19 mouse cellular contexts compared by ENCODE assay signal in genomic region chr10:24702698-24703097, GRCm38 (mm10). TPM values are rescaled to one million over a fixed set of nuclear protein-coding genes. Genes with fewer than 3 reads are reported as not detected.
DNase-seq lines count a peak whose midpoint lies in the region; ATAC-seq and TF ChIP-seq lines count a peak whose summit lies in the region.
"Had no signal": no experiment of that assay in that cellular context is flagged by ENCODE, and none has a peak within 500 bp of the region (broad histone marks: within the 10 kb centered on the region; RNA-seq: fewer than 3 reads in every experiment).

No protein-coding gene starts in this region.

- no peak overlapping the region for H3K27ac ChIP-seq in forebrain, embryonic 14.5 days (ENCODE audit: low read depth, low read length)
- no peak overlapping the region for H3K27ac ChIP-seq in forebrain, embryonic 12.5 days
- H3K27ac ChIP-seq in liver, adult 2 months (replicated peaks; ENCODE audit: insufficient read depth, low read depth, low read length) = no peak overlapping the region
- no peak overlapping the region for H3K27ac ChIP-seq in liver, embryonic 12.5 days
- no peak overlapping the region for H3K27ac ChIP-seq in limb, embryonic 11.5 days (replicated peaks; ENCODE audit: low read depth, low read length)
- H3K27ac ChIP-seq: liver, embryonic 14.5 days; neural tube, embryonic 12.5 days; stomach, embryonic 15.5 days had no signal

- no peak overlapping the region for H3K4me3 ChIP-seq in forebrain, embryonic 14.5 days (ENCODE audit: low read depth, low read length)
- no peak overlapping the region for H3K4me3 ChIP-seq in forebrain, embryonic 12.5 days (replicated peaks)
- no peak overlapping the region for H3K4me3 ChIP-seq in liver, adult 2 months (ENCODE audit: insufficient read depth, low read depth, low read length)
- H3K4me3 ChIP-seq in liver, embryonic 12.5 days = no peak overlapping the region
- no peak overlapping the region for H3K4me3 ChIP-seq in limb, embryonic 11.5 days (ENCODE audit: low read depth, low read length)
- H3K4me3 ChIP-seq: heart, embryonic 12.5 days; neural tube, embryonic 12.5 days; stomach, embryonic 15.5 days had no signal

- H3K27me3 ChIP-seq in forebrain, embryonic 14.5 days (replicated peaks; ENCODE audit: control insufficient read depth, insufficient read depth, low read length) = no peaks in the 10 kb centered on the region
- no peaks in the 10 kb centered on the region for H3K27me3 ChIP-seq in forebrain, embryonic 12.5 days
- H3K27me3 ChIP-seq in liver, adult 2 months (ENCODE audit: control insufficient read depth, insufficient read depth, low read length) = no peaks in the 10 kb centered on the region
- H3K27me3 ChIP-seq in liver, embryonic 12.5 days (replicated peaks) = 0 out of 2 replicates have a peak, but pooled peaks cover 2% of the 10 kb centered on the region
- H3K27me3 ChIP-seq in limb, embryonic 11.5 days (ENCODE audit: control insufficient read depth, insufficient read depth, low read length) = no peaks in the 10 kb centered on the region
- H3K27me3 ChIP-seq: heart, embryonic 12.5 days; neural tube, embryonic 12.5 days; stomach, embryonic 15.5 days had no signal

- no peaks in the 10 kb centered on the region for H3K4me1 ChIP-seq in forebrain, embryonic 14.5 days (ENCODE audit: control insufficient read depth, insufficient read depth, low read length)
- no peaks in the 10 kb centered on the region for H3K4me1 ChIP-seq in forebrain, embryonic 12.5 days
- H3K4me1 ChIP-seq in liver, adult 2 months (ENCODE audit: control insufficient read depth, insufficient read depth, low read length) = peaks cover 12% of the 10 kb centered on the region
- no peaks in the 10 kb centered on the region for H3K4me1 ChIP-seq in liver, embryonic 12.5 days
- H3K4me1 ChIP-seq in limb, embryonic 11.5 days (ENCODE audit: control insufficient read depth, insufficient read depth, low read length) = peaks cover 4% of the 10 kb centered on the region; the same call in 1 of the 2 replicates
- H3K4me1 ChIP-seq: neural tube, embryonic 12.5 days; stomach, embryonic 15.5 days had no signal

- H3K36me3 ChIP-seq in forebrain, embryonic 14.5 days (ENCODE audit: control insufficient read depth, insufficient read depth, low read length) = no peaks in the 10 kb centered on the region
- H3K36me3 ChIP-seq in forebrain, embryonic 12.5 days (replicated peaks) = no peaks in the 10 kb centered on the region
- H3K36me3 ChIP-seq in liver, adult 2 months (ENCODE audit: control insufficient read depth, insufficient read depth, low read length) = no peaks in the 10 kb centered on the region
- H3K36me3 ChIP-seq in liver, embryonic 12.5 days = no peaks in the 10 kb centered on the region
- H3K36me3 ChIP-seq in limb, embryonic 11.5 days (ENCODE audit: control insufficient read depth, insufficient read depth, low read length) = no peaks in the 10 kb centered on the region
- H3K36me3 ChIP-seq: heart, embryonic 12.5 days; neural tube, embryonic 12.5 days; stomach, embryonic 15.5 days had no signal

- 71% methylated on average over 2 of the region's 2 CpGs for WGBS in forebrain, embryonic 14.5 days
- WGBS in forebrain, embryonic 12.5 days = 77% methylated on average over 2 of the region's 2 CpGs
- 23% methylated on average over 2 of the region's 2 CpGs for WGBS in liver, adult 2 months
- 65% methylated on average over 2 of the region's 2 CpGs for WGBS in liver, embryonic 12.5 days (ENCODE audit: insufficient replicate concordance)
- WGBS in limb, embryonic 11.5 days = 44% methylated on average over 2 of the region's 2 CpGs

- H3K4me2 ChIP-seq in forebrain, embryonic 14.5 days (ENCODE audit: low read length) = no peak overlapping the region
- H3K4me2 ChIP-seq in forebrain, embryonic 12.5 days = no peak overlapping the region
- H3K4me2 ChIP-seq in liver, embryonic 12.5 days = no peak overlapping the region
- H3K4me2 ChIP-seq in limb, embryonic 11.5 days (ENCODE audit: low read depth, severe bottlenecking) = no peak overlapping the region
- H3K4me2 ChIP-seq: heart, embryonic 12.5 days; neural tube, embryonic 12.5 days; stomach, embryonic 15.5 days had no signal

- no peak for ATAC-seq in forebrain, embryonic 14.5 days
- ATAC-seq in forebrain, embryonic 12.5 days (ENCODE audit: low FRiP score) = no peak
- ATAC-seq in liver, embryonic 12.5 days = no peak
- ATAC-seq in limb, embryonic 11.5 days (ENCODE audit: insufficient number of reproducible peaks, low FRiP score, low TSS enrichment, low read depth) = no peak

- peaks cover 4% of the 10 kb centered on the region; the same call in 1 of the 2 replicates for H3K79me2 ChIP-seq in liver, adult 2 months (ENCODE audit: control insufficient read depth, insufficient read depth, low read length)

- TF ChIP-seq CTCF in liver, adult 2 months (IDR thresholded peaks at IDR 0.05; ENCODE audit: low read depth, low read length) = no peak

- no peaks in the 10 kb centered on the region for H3K9me3 ChIP-seq in forebrain, embryonic 14.5 days (replicated peaks; ENCODE audit: control insufficient read depth, low read length)
- H3K9me3 ChIP-seq in forebrain, embryonic 12.5 days = no peaks in the 10 kb centered on the region
- H3K9me3 ChIP-seq in liver, embryonic 12.5 days (replicated peaks) = no peaks in the 10 kb centered on the region
- H3K9me3 ChIP-seq in limb, embryonic 11.5 days (ENCODE audit: control insufficient read depth, low read length) = no peaks in the 10 kb centered on the region
- H3K9me3 ChIP-seq: heart, embryonic 12.5 days; neural tube, embryonic 12.5 days; stomach, embryonic 15.5 days had no signal

- peak; percentile 40 for DNase-seq in forebrain, embryonic 14.5 days (ENCODE audit: low spot score)
- peak; percentile 75 for DNase-seq in liver, adult 2 months (ENCODE audit: extremely low read depth, low read depth, low spot score)
- peak; percentile 55 for DNase-seq in fat pad, adult 2 months (ENCODE audit: extremely low read depth, low read depth, low spot score)
- peak; percentile 46 for DNase-seq in limb, embryonic 11.5 days (ENCODE audit: low spot score)
- DNase-seq in adrenal gland, postnatal 14 days = no peak
- DNase-seq: adrenal gland, adult 8-10 months; embryo, embryonic 11 days; gastrocnemius, postnatal 36 days; heart, postnatal 36 days; kidney, adult 18-20 months; kidney, postnatal 25 days; lung, postnatal 10 days; retina, postnatal 1 day had no signal

- no peak for TF ChIP-seq POLR2A in liver, adult 2 months (IDR thresholded peaks at IDR 0.05; ENCODE audit: extremely low read depth, insufficient read depth, low read length)

- no peak overlapping the region for H3K9ac ChIP-seq in forebrain, embryonic 14.5 days (ENCODE audit: low read length)
- no peak overlapping the region for H3K9ac ChIP-seq in forebrain, embryonic 12.5 days
- H3K9ac ChIP-seq in liver, adult 2 months (ENCODE audit: low read depth, low read length) = no peak overlapping the region
- H3K9ac ChIP-seq in liver, embryonic 12.5 days = no peak overlapping the region
- H3K9ac ChIP-seq in limb, embryonic 11.5 days (ENCODE audit: low read length) = no peak overlapping the region
- H3K9ac ChIP-seq: heart, embryonic 12.5 days; liver, embryonic 14.5 days; neural tube, embryonic 12.5 days; stomach, embryonic 15.5 days had no signal

RNA-seq across cellular contexts. Expression of gene Enpp1, which starts 9.3 kb away (rescaled TPM):
- polyA plus RNA-seq in forebrain, embryonic 14.5 days (2014; fragmentation: Nextera tagmentation; extraction: Ambion mirVana) = 1.9 and 2.9 TPM in 2 replicates
- 1.2 and 1.3 TPM in 2 replicates for polyA plus RNA-seq in forebrain, embryonic 12.5 days (2016; fragmentation: Nextera tagmentation; extraction: Ambion mirVana)
- total RNA-seq in liver, adult 2 months (2014; rRNA removed) = 16.2 and 19.0 TPM in 2 replicates
- polyA plus RNA-seq in liver, adult 2 months (2012; rRNA removed) = 5.2 and 5.8 TPM in 2 replicates
- 1.5 and 2.1 TPM in 2 replicates for polyA plus RNA-seq in liver, embryonic 12.5 days (2016; fragmentation: Nextera tagmentation; extraction: Ambion mirVana)
- polyA plus RNA-seq in limb, embryonic 11.5 days (2014; fragmentation: Nextera tagmentation; extraction: Ambion mirVana) = 2.5 and 2.9 TPM in 2 replicates
- 4.4 and 4.8 TPM in 2 replicates for total RNA-seq in adrenal gland, postnatal 14 days (2021)
